Mouse (Mus musculus) bone marrow macrophage, adult 2 months (primary cell): Measurements from ENCODE around the gene Lefty1.

Experiments used
- CTCF ChIP-seq: IDR thresholded peaks from 2 replicates; pipeline ENCODE4 v1.5.1; 2012; ENCODE audit warnings: low read depth, mild to moderate bottlenecking, low read length, moderate library complexity
- POLR2A ChIP-seq: IDR thresholded peaks from 2 replicates; pipeline ENCODE4 v1.6.1; 2012; ENCODE audit warnings: mild to moderate bottlenecking, low read depth, low read length, borderline replicate concordance

DNA sequence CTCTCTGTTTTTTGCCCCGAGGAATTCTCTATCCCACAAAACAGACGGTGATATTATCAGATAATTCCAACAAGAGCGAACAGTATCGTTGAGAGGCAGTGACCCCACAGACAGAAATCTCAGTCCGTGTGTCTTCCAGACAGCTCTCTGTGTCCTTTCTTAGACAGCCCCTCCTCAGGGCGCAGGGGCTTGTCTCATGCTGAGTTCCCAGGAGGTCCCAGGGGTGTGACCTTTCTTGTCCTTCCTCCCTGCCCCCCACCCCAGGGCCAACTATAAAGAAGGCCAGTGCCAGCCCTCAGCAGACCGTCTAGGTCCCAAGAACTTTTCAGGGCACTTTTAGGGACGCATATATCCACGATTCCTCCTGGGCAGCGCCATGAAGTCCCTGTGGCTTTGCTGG is 42.0 kb upstream of the Lefty1 start, which contains the start of gene Lefty2:
- no peak for TF ChIP-seq CTCF
- no peak for TF ChIP-seq POLR2A
